24 mouse cellular contexts compared by ENCODE assay signal in the genomic region with DNA sequence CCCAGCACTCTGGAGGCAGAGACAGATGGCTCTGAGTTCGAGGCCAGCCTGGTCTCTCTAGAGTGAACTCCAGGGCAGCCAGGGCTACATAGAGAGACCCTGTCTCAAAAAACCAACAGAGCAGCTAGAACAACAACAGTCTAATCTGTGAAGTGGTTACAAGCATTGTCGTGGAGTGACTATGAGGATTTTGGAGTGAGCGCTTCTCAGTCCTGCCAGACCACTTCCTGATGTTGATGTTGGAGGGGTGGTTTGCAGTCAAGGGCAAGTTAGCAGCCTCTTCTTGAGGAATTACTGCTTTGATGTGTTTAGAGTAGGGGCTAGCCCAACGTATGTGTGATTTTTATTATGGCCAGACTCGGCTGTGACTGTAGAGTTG. TPM values are rescaled to one million over a fixed set of nuclear protein-coding genes. Genes with fewer than 3 reads are reported as not detected.
A peak's percentile ranks its signal among the peaks of the same experiment; 100 is the strongest.
DNase-seq lines count a peak whose midpoint lies in the region; ATAC-seq and TF ChIP-seq lines count a peak whose summit lies in the region.
"Had no signal": no experiment of that assay in that cellular context is flagged by ENCODE, and none has a peak within 500 bp of the region (broad histone marks: within the 10 kb centered on the region; RNA-seq: fewer than 3 reads in every experiment).

No protein-coding gene starts in this region.

- no peaks in the 10 kb centered on the region for H3K27me3 ChIP-seq in heart, postnatal 0 days (ENCODE audit: control insufficient read depth, insufficient read depth, low read length)
- H3K27me3 ChIP-seq in heart, embryonic 10.5 days (ENCODE audit: insufficient read depth, poor library complexity, severe bottlenecking), result no peaks in the 10 kb centered on the region
- H3K27me3 ChIP-seq: embryonic facial prominence, embryonic 15.5 days; midbrain, embryonic 15.5 days; Patski had no signal

- no peak for DNase-seq in heart, postnatal 0 days (ENCODE audit: low spot score)
- DNase-seq in heart, embryonic 10.5 days (ENCODE audit: low spot score), result no peak
- DNase-seq in urinary bladder, adult 2 months (ENCODE audit: low spot score), result peak; percentile 7
- DNase-seq in urinary bladder, postnatal 25 days (ENCODE audit: low spot score), result no peak
- DNase-seq in natural killer cell, adult 2 months (ENCODE audit: low spot score in 2 of 2), result peak; percentile 15 to 40
- no peak for DNase-seq in spleen, postnatal 14 days (ENCODE audit: low spot score in 2 of 2)
- no peak for DNase-seq in thymus, postnatal 10 days (ENCODE audit: low spot score in 2 of 2)
- DNase-seq: adrenal gland, postnatal 10 days; cerebellum, adult 18-20 months; cerebellum, postnatal 25 days; forebrain, postnatal 0 days; kidney, adult 2 months; kidney, postnatal 25 days; lung, adult 18-20 months; right cerebral cortex, postnatal 4 days; thymus, postnatal 25 days had no signal

- TF ChIP-seq CTCF in heart, postnatal 0 days (IDR thresholded peaks at IDR 0.05; ENCODE audit: low read depth), result no peak

- peaks cover 6% of the 10 kb centered on the region for H3K36me3 ChIP-seq in heart, postnatal 0 days (replicated peaks; ENCODE audit: control insufficient read depth, insufficient read depth, low read length)
- peaks cover 3% of the 10 kb centered on the region; the same call in 1 of the 2 replicates for H3K36me3 ChIP-seq in heart, embryonic 10.5 days
- H3K36me3 ChIP-seq: midbrain, embryonic 15.5 days had no signal

- H3K4me2 ChIP-seq in heart, postnatal 0 days (ENCODE audit: low read depth, low read length), result no peak overlapping the region
- H3K4me2 ChIP-seq: embryonic facial prominence, embryonic 15.5 days; midbrain, embryonic 15.5 days had no signal

- no peak overlapping the region for H3K4me3 ChIP-seq in heart, postnatal 0 days (ENCODE audit: low read depth, low read length)
- H3K4me3 ChIP-seq in heart, embryonic 10.5 days, result no peak overlapping the region
- H3K4me3 ChIP-seq: embryonic facial prominence, embryonic 15.5 days; left cerebral cortex, adult 2 months; limb, embryonic 10.5 days; midbrain, embryonic 15.5 days; myocyte had no signal

- WGBS in heart, postnatal 0 days, result 56% methylated on average over 5 of the region's 5 CpGs
- WGBS in heart, embryonic 10.5 days, result 68% methylated on average over 5 of the region's 5 CpGs

- no peak for TF ChIP-seq EP300 in heart, postnatal 0 days (IDR thresholded peaks at IDR 0.05; ENCODE audit: low read depth)

- no peak overlapping the region for H3K9ac ChIP-seq in heart, postnatal 0 days (replicated peaks; ENCODE audit: low read depth, low read length)
- H3K9ac ChIP-seq: embryonic facial prominence, embryonic 15.5 days; forebrain, postnatal 0 days; midbrain, embryonic 15.5 days had no signal

- H3K9me3 ChIP-seq in heart, postnatal 0 days (replicated peaks; ENCODE audit: control insufficient read depth, low read length), result no peaks in the 10 kb centered on the region
- H3K9me3 ChIP-seq in heart, embryonic 10.5 days, result no peaks in the 10 kb centered on the region
- H3K9me3 ChIP-seq: embryonic facial prominence, embryonic 15.5 days; limb, embryonic 10.5 days; midbrain, embryonic 15.5 days had no signal

- H3K27ac ChIP-seq in heart, postnatal 0 days (ENCODE audit: low read depth), result 0 out of 2 replicates have a peak overlapping the region, but pooled peaks have one; percentile 15
- H3K27ac ChIP-seq in heart, embryonic 10.5 days, result no peak overlapping the region
- H3K27ac ChIP-seq: embryonic facial prominence, embryonic 15.5 days; left cerebral cortex, adult 2 months; limb, embryonic 10.5 days; midbrain, embryonic 15.5 days had no signal

- no peak for ATAC-seq in heart, postnatal 0 days (ENCODE audit: insufficient read depth, low read depth)
- ATAC-seq in hematopoietic stem cell, adult 5-6 weeks (replicated peaks in 1 of 2; ENCODE audit: insufficient read depth in 1 of 2, low FRiP score in 2 of 2, low TSS enrichment in 1 of 2, low read depth in 1 of 2, poor library complexity in 2 of 2, severe bottlenecking in 2 of 2), result peak; percentile 75 to 80
- ATAC-seq: forebrain, postnatal 0 days; hindbrain, embryonic 16.5 days; midbrain, embryonic 15.5 days; Patski had no signal

- peaks cover 54% of the 10 kb centered on the region for H3K4me1 ChIP-seq in heart, postnatal 0 days (ENCODE audit: control insufficient read depth, insufficient read depth)
- H3K4me1 ChIP-seq in heart, embryonic 10.5 days, result peaks cover 68% of the 10 kb centered on the region

RNA-seq across cellular contexts. Expression of a gene that starts 15.0 kb away (rescaled TPM):
- 24.0 and 26.6 TPM in 2 replicates for total RNA-seq in heart, postnatal 0 days (2014; rRNA removed; ENCODE audit: low replicate concordance)
- polyA plus RNA-seq in heart, postnatal 0 days (2015; fragmentation: Nextera tagmentation; extraction: Ambion mirVana), result 25.6 and 26.8 TPM in 2 replicates
- polyA plus RNA-seq in heart, embryonic 10.5 days (2016; fragmentation: Nextera tagmentation; extraction: Ambion mirVana), result 21.2 and 26.1 TPM in 2 replicates
- 50.7 and 62.2 TPM in 2 replicates for polyA plus RNA-seq in urinary bladder, adult 2 months (2012; rRNA removed)
- total RNA-seq in hematopoietic stem cell, adult 5-6 weeks (2017), result 19.4 and 20.2 TPM in 2 replicates

RNA-seq across cellular contexts. Expression of a gene that starts 15.9 kb away (rescaled TPM):
- total RNA-seq in heart, postnatal 0 days (2014; rRNA removed; ENCODE audit: low replicate concordance), result 42.4 and 55.3 TPM in 2 replicates
- 28.1 and 29.0 TPM in 2 replicates for polyA plus RNA-seq in heart, postnatal 0 days (2015; fragmentation: Nextera tagmentation; extraction: Ambion mirVana)
- polyA plus RNA-seq in heart, embryonic 10.5 days (2016; fragmentation: Nextera tagmentation; extraction: Ambion mirVana), result 27.8 and 30.4 TPM in 2 replicates
- polyA plus RNA-seq in urinary bladder, adult 2 months (2012; rRNA removed), result 28.3 and 31.8 TPM in 2 replicates
- 167 and 227 TPM in 2 replicates for total RNA-seq in hematopoietic stem cell, adult 5-6 weeks (2017)

Comparison
In these comparisons a context has a peak if more than half of its experiments do, and no peak if none do; other contexts are left out.
1. DNase-seq: peak in urinary bladder, adult 2 months (single experiment) and natural killer cell, adult 2 months (2 of 2); none in heart, postnatal 0 days (single experiment), heart, embryonic 10.5 days (single experiment), urinary bladder, postnatal 25 days (single experiment), spleen, postnatal 14 days (0 of 2) and thymus, postnatal 10 days (0 of 2).